Mouse (Mus musculus): ENCODE results near the gene Tmub1.

DNA sequence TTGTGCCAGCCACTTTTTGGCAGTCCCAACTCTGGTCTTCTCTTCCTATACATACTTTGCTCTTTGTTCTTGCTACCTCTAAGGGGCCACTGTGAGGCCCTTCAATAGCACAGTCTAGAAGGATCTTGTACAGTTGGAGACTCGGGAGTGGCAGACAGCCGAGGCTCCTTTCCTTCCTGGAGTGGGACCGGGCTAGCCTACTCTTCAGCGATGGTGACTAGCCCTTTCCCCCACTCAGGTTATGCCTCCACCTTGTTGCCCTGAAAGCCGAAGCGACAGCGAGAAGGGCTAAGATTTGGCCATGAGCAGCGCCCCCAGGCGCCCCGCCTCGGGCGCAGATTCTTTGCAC lies 20.4 kb downstream of the Tmub1 start:
- TF ChIP-seq TAL1 (IDR thresholded peaks at IDR 0.05; ENCODE audit: low read length) (no peak), GATA1 (IDR thresholded peaks at IDR 0.05; ENCODE audit: low read length) (no peak)
